Mouse (Mus musculus): Measurements from ENCODE around the gene Pdzd9.
A peak's percentile ranks its signal among the peaks of the same experiment; 100 is the strongest.
"Not testable (repeated sequence)": the region's sequence is repeated elsewhere in the genome, so short reads cannot be mapped to it uniquely, and the experiment has no call there.

Pdzd9 gene

DNA sequence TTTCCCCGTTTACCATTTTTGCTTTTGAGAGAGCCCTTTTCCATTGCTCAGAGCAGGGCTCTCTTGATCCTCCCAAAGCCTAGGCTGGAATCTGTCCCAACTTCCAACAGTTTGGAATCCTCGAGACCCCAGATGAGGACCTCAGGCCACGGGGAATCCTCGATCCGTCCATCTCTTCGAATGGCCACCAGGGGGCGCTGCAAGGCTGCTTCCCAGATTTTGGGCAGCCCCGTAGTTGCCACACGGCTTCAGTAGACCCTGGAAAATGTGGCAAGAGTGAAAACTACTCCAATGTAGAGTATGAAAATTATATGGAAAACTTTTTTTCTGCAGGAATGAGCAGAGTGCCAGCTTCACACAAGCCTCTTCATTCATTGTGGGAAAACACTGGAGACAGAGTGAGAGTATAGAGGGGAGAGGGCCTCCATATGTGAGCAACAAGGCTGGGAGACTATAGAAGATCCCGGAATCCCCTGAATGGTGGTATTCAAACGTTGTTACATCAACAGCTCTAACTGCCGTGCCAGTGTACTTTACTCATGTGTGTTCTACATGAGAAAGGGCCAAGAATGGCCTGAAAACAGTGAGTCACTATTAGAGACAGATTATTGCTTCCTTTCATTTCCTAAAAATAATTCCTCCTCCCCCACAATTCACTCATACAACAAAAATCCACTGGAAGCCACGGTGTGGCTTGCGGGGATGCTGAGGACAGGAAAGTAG lies at the start of gene Pdzd9:
Gene Pdzd9, minus strand, starts transcription at position 191 of the 723 bp plus-strand sequence.
- no peak for DNase-seq (ENCODE audit: low spot score)

DNA sequence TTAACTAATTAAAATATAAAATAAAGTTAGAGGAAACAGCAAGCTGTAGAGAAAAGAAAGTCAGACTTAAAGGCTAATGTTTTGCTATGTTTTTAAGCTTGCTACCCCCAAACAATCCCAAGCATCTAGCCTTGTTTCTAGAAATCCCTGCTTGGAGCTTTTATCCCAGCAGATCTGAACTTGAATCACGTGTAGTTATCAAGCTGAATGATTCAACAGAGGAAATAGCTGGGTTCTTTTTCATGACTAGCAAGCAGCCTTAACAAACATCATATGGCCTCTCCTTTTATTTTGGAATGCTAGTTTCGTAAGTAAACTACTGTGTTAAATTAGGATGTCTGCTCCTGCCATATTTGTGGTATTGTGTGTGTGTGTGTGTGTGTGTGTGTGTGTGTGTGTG lies 47.1 kb upstream of the Pdzd9 start:
- no peak for DNase-seq (ENCODE audit: low spot score)

DNA sequence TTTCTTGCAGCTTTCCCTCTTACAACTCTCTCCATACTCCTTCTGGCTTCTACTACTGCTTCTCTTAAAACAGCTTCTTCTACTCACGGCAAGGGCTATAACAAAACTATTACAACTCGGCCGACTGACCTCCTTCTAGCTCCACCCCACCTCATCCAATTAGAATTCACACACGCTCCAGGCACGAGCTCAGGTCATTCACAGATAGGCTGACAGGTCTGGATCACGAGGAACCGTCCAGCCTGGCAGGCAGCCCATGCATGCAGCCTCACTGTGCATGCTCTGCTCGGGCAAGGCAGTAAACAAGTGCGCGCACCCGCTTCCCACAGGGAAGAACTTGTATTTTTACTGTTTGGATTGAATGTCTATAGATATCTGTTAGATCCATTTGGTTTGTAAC lies 43.8 kb upstream of the Pdzd9 start:
- not testable (repeated sequence) for DNase-seq (ENCODE audit: low spot score)

DNA sequence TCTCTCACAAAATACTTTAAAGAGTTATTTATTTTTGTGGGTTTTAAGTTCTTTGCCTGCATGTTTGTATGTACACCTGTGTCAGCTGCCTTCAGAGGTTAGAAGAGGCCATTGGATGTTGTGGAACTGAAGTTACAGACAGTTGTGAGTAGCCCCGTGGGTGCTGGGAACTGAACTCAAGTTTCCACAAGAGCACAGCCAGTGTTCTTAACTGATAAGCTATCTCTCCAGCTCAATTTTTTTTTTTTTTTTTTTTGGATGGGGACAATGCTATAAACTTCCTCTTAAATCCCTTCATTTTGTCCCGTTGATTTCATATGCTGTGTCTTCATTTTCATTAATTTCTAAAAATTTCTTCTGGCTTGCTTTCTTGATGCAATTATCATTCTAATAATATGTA lies 43.1 kb upstream of the Pdzd9 start:
- no peak for DNase-seq (ENCODE audit: low spot score)

DNA sequence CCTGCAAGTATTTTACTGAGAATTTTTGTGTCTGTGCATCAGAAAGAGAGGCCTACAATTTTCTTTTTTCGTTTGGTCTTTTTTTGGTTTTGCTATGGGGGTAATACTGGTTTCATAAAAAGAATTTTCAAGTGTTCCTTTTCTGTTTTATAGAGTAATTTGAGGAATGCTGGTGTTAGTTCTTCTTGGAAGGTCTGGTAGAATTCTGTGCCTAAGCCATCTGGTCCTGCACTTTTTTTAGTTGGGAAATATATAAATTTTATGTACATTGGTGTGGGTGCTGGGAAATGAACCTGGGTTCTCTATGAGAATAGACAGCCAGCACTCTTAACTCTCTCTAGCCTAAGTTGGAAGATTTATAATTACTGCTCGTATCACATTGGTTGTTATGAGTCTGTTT lies 41.9 kb upstream of the Pdzd9 start:
- DNase-seq (ENCODE audit: low spot score), result peak; percentile 28

DNA sequence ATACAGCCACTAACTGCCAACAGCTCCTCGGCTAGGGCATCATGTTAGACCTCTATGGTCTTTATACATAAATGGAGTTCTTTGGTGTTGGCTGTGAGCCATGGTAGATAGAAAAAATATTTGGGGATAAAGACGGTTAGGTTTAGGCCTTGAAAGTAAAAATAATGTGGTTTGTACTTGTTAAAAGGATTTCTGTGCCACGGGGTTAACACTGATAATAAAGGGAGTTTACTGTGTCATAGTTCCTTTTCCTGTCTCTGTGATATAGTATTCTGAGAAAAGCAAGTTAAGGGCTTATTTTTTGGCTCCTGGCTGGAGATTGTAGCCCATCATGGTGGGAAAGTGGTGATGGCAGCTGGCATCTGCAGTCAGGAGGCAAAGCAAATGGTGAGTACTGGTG lies 33.7 kb upstream of the Pdzd9 start:
- DNase-seq (ENCODE audit: low spot score), result no peak

DNA sequence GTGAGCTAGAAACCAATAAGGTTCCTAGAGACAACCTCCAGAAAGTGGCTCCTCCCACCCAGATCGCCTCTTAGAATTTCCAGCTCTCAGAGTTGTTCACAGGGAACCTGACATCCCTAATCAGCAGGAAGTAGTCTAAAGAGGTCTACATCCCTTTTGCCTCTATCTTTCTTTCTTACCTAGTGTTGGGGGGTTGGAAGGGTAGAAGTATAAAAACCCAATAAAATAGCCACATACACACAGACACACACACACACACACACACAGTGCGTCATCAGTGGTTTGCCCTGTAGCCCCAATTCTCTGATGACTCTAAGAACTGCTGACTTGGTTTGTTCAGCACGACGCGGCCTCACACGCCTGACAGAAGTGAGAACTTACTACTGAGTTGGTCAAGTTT lies 29.4 kb upstream of the Pdzd9 start:
- DNase-seq (ENCODE audit: low spot score), result no peak

DNA sequence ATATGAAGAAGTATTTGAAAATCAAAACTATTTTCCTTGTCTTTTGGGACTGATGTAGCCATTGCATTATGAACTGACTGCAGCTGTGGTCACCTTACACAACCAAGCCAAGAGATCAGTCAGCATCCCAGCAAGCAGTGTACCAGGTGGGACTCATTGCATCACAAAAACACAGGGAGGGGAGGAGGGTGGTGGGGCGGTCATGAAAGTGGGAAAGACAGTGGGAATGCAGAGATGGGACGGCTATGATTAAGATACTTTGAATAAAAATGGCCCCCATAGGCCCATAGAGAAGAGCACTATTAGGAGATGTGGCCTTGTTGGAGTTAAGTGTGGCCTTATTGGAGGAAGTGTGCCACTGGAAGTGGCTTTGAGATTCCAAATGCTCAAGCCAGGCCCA lies 26.2 kb upstream of the Pdzd9 start:
- no peak for DNase-seq (ENCODE audit: low spot score)

DNA sequence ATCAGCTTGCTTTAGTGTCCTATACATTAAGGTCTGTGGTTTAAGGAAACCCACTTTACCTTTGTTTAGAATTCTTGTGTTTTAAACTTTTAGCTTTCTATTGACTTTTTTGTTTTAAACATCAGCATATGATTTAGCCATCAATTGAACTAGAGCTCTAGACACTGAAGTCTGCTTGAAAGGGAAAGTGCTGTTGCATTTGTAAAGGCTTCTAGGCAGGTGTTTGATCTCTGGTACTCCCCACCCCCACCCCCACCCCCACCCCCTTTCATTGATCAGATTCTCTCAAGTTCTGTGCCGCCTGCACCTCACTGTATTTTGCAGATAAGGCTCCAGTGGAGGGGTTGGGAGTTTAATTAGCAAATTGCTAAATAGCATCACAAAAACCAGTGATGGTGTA lies 25.5 kb upstream of the Pdzd9 start:
- no peak for DNase-seq (ENCODE audit: low spot score)

DNA sequence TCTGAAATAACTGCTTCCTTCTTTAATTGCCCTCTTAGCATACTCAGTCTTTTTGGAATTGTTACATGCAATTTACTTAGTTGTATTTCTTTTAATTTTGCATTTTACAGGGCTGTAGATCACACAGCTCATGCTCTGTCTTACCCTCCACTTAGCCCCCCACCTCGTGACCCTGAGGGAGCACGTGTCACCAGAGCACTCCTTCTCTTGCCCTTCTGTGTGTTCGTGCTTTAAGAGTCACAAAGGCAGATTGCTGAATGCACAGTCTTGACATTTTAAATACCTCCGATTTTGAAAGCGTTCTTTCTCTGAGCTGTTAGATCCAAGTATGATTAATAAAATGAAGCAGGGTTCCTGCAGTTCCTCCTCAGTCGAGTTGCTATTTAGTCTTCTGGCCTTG lies 25.1 kb upstream of the Pdzd9 start:
- no peak for DNase-seq (ENCODE audit: low spot score)

DNA sequence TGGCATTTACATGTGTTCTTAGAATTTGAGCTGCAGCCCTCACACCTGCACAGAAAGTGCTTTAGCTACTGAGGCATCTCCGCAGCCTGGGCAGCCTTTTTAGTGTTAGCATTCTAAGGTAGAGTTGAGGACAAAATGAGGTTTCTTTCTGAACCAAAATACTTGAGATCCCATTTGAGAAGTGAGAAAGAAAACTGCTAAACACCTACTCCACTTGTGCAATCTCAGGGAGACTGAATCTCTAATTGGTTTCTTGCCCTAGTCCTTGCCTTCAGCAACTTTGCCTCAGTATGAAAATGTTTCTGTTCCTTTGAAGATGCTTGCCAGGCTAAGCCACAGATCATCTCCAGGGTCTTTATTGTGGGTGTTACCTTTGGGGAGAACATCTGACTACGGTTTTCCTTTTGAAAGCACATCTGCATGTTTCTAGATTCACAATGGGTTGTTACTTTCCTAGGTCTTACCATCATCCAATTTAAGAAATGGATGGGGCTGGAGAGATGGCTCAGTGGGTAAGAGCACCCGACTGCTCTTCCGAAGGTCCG lies 23.8 kb upstream of the Pdzd9 start:
- DNase-seq (ENCODE audit: low spot score), result no peak

DNA sequence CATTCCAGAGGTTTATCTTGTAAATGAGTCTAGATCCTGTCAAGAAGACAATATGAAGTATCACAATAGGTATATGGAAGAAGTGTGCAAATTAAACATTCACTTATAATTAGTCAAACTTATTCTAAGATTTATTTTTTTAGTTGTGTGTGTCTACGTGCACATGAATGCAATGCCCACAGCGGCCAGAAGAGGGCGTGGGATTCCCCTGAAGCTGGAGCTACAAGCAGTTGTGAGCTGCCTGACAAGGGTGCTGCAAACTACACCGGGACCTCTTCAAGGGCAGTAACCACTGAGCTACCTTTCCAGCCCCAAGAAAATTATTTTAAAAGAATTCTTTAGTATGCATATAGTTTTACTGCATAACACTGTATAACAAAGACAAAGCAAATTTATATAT lies 20.5 kb upstream of the Pdzd9 start:
- no peak for DNase-seq (ENCODE audit: low spot score)

DNA sequence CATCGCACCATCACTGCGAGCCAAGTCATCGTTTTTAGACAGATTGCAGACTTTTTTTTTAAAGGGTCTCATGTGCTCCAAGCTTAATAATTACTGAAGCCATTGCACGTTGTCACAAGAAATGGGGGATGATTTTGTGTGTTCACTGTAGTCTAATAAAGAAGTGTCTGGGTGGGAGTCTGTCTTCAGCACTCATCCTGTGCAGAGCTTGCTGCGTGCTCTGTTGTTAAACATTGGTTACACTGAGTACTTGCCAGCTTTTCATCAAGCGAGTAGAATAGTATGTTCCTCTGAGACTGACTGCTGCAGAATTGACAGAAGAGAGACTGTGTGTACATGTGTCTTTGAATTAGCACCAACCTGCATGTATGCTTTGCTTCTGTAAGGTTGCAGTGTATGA lies 15.1 kb upstream of the Pdzd9 start:
- no peak for DNase-seq (ENCODE audit: low spot score)

DNA sequence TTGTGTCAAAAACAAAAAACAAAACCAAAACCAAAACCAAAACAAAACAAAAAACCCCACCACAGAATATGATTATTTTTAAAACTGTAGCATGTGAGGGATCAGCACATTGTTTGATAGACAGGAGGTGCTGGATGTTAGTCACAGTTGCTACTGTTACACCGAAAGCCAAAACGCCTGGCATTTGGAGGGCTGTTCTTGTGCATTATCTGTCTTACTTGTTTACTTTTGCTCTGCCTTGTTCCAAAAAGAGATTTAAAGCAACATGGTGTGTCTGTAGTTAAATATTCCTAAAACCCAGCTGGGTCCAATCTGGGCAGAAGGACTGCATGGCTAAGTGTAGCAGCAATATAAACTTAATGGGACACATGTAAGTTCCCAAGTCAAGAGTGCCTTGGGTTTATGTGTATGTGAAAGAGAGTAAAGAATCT lies 14.6 kb upstream of the Pdzd9 start:
- no peak for DNase-seq (ENCODE audit: low spot score)

DNA sequence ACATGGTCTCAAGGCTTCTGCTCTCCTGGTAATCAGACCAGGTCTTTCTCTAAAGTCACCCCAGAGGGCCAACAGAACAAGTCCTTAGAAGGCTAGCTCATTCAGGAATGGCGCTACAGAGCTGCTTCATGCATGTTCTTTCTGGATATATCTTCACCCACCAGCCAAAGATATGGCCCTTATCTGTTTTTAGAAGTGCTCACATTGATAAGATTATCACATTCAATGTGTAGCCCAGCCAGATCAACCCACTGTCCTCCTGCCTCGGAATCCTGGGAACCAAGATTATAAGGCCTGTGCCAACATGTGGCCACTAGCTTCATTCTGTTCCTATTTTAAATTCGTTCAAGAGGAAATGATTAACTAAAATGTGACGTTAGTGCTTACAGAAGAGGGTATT lies 11.9 kb upstream of the Pdzd9 start:
- no peak for DNase-seq (ENCODE audit: low spot score)

DNA sequence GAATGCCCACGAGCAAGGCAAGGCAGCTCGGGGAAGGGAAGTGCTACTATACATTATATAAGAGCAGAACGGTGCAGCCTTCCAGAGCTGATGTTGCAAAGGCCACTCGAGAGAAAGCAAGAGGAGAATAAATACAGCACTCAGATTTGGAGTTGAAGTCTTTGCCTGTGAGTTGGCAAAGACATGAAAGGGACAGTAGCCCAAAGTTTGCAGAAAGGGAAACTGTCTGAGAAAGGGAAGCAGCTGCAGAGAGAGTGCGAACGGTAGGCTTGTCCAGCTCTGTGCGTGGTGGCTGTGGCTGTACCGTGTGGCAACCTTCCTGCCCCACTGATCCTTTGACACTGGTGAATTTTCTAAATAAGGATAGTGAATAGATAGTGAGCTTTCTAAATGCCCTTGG lies 8.9 kb upstream of the Pdzd9 start:
- no peak for DNase-seq (ENCODE audit: low spot score)

DNA sequence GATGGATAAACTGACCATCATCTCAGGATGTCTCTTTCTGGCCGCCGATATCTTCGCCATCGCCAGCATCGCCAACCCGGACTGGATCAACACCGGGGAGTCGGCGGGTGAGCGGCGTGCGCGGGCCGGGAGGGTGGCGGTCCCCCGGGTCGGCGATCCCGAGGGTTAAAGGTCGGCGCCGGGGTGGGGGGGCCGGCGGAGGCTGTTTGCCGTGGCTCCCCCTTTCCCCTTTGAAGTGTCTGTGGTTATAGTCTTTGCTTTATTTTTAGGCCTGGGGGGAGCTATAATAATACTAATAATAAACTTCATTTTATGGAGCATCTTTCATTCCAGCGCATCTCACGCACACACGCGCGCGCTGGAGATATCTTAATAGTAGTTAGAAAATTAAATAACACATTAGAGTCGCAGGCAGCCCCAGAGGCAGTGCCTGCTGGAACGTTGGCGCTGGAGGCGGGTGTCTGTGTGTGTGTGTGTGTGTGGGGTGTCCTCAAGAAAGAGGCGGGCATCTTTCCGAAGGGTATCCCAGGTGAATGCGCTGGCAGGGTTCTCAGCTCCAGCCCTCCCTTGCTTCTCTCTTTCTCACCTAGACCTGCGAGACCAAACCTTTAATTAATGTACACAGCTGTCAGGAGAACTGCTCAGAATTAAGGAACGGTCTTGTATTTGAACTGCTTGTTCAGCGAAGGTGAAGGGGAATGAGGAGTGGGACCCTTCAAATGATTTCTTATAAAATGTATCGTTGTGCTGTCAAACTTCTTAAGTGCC lies 7.8 kb upstream of the Pdzd9 start:
- DNase-seq (ENCODE audit: low spot score), result no peak

DNA sequence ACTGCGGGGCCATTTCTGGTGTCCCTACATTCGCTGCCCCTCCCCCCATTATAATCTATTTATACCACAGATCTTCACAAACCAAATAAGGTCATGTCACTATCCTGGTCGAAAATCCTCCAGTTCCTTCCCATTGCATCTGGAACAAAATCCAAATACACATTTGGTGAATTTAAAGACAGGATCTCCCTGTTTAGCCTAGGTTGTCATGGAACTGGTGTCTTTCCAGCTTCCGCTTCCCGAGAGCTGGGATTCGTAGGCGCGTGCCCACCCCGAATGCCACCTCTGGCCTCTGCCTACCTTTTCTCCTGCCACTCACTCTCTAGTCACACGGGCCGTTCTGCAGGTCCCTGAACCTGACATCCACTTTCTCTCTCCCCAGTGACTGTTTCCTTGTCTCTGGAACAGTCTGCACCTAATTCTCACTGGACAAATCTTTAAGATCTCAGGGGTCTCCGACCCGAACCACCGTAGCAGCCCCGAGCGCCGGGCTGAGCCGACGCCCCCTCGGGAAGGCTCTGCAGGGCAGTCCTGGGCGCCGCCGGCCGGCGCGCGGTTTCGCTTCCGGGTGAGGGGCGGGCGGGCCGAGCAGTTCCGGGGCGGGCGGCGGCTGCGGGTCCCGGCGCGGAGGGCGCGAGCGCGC lies 7.0 kb upstream of the Pdzd9 start, which contains the start of gene Mosmo:
Gene Mosmo, plus strand, starts transcription at position 618 of the 643 bp plus-strand sequence.
- peak; percentile 38 for DNase-seq (ENCODE audit: low spot score)

DNA sequence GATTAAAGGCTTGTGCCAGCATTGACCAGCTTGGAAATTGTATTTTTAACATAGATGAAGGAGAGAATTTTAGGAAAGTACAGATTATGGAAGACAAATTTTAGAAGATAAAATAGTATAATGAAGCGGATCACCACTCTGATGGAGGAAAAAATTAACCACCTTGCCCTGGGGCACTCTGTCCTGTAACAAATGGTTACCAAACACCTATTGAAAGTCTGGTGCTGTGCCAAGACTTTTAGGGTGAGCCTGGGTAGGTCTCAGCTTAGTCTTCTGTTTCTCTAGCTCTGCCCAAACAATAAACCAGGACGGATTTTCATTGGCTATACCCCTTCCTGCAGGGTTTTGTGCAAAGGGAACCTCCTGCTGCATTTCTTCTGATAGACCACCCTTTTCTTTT lies 1.1 kb upstream of the Pdzd9 start:
- DNase-seq (ENCODE audit: low spot score), result no peak

DNA sequence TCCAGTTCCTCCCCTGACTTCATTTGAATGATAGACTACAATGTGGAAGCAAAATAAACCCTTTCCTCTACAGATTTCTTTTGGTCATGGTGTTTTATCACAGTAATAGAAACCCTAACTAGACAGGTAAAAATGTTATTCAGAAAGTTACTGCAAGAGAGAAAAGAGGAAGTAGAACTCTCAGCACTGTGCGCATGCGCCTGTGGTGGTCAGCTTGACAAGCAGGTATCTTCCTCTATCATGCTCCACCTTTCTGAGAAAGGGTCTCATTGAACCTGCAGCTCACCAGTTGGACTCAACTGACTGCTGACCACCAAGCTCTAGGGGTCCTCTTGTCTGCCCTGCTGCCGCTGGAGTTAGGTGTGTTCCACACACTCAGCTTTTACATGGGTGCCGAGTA lies 8.1 kb downstream of the Pdzd9 start:
- DNase-seq (ENCODE audit: low spot score), result no peak

DNA sequence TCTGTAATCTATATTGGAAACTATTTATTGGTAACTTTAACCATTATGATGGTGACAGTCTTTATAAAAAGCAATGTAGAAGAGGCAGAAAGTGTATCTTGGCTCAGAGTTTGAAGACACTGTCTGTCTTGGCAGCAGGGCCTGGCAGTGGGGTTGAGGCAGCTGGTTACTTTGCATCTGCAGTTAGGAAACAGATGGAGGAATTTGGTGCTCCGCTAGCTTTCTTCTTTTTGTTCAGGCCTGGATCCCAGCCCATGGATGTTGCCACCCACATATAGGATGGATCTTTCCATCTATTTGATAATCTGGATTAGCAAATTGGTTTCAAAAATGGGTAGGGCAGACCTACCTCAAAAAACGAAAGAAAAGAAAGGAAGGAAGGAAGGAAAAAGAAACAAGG lies 22.3 kb downstream of the Pdzd9 start:
- peak; percentile 32 for DNase-seq (ENCODE audit: low spot score)

DNA sequence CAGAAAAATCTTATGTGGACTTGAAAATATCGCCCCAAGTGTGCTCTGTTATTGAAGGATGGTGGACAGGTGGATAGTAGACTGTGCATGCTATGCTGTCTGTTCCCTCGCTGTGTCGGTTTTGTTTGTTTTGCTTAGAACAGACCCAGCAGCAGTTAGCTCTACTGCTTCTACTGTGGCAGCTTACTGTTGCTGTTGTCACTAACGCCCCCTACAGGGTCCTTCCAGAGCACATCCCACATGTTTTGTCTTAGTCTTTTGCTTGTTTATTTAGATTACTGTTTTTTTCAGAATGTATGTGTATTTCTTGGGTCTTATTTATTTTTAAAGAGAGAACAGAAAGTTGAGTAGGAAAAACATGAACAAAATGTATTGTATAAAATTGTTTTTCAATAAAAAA lies 26.9 kb downstream of the Pdzd9 start:
- DNase-seq (ENCODE audit: low spot score), result no peak

DNA sequence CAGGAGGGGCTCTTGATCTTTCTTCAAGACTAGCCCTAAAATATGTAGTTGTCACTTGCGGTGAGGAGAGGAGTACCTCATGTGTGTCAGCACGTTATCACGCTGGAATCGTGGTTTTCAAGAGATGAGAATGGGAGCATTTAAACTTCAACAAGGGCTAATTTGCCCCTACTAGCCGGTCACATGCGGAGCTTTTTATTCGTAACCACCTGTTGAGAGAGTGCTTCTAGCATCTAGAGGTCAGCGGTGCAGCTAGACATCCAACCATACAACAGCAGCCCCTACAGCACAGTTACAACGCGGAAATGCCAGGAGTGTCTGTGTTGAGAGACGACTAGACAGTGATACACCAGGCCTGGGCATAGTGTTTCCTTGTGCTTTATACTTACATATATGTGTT lies 34.3 kb downstream of the Pdzd9 start:
- DNase-seq (ENCODE audit: low spot score), result no peak

All from left cerebral cortex, adult 11 months (tissue).